Mouse (Mus musculus): ENCODE measurements around the gene Agtr1b.

- TF ChIP-seq CTCF (IDR thresholded peaks at IDR 0.05; ENCODE audit: borderline replicate concordance, insufficient read depth, low read depth, low read length) (no peak), POLR2A (IDR thresholded peaks at IDR 0.05; ENCODE audit: borderline replicate concordance, insufficient read depth, low read length) (no peak)
Measured at GRCm38 (mm10) chr3:20294542-20295348, 72.2 kb downstream of the Agtr1b start.

All from cerebellum, adult 2 months (tissue).